Mouse (Mus musculus) adrenal gland, postnatal 25 days (tissue): Measurements from ENCODE around the gene Cpn1. TPM values are rescaled to one million over a fixed set of nuclear protein-coding genes. Genes with fewer than 3 reads are reported as not detected.

Source experiments
- DNase-seq: peaks from one replicate; pipeline ENCODE4 v3.0.0; 2021; ENCODE audit warnings: mixed read lengths
- long read RNA-seq: library from polyadenylated mRNA; stranded (forward); transcript quantifications from one replicate; pipeline ENCODE4 v2.0.0, GENCODE M21; 2021
- total RNA-seq: library from RNA; stranded (reverse); gene quantifications from 2 replicates; pipeline ENCODE4 v1.2.3, GENCODE M21; 2021

The Cpn1 gene
- 0.67 TPM in 1 of 2 replicates, not detected in the other for total RNA-seq
- long read RNA-seq, transcript Cpn1-201 (9 exons, 1,828 nt), result major isoform, 173 of 204 reads
- long read RNA-seq, partial matches to known transcripts, result 22 of 204 reads
- long read RNA-seq, other reads (novel, unspliced or antisense), result 9 of 204 reads

DNA sequence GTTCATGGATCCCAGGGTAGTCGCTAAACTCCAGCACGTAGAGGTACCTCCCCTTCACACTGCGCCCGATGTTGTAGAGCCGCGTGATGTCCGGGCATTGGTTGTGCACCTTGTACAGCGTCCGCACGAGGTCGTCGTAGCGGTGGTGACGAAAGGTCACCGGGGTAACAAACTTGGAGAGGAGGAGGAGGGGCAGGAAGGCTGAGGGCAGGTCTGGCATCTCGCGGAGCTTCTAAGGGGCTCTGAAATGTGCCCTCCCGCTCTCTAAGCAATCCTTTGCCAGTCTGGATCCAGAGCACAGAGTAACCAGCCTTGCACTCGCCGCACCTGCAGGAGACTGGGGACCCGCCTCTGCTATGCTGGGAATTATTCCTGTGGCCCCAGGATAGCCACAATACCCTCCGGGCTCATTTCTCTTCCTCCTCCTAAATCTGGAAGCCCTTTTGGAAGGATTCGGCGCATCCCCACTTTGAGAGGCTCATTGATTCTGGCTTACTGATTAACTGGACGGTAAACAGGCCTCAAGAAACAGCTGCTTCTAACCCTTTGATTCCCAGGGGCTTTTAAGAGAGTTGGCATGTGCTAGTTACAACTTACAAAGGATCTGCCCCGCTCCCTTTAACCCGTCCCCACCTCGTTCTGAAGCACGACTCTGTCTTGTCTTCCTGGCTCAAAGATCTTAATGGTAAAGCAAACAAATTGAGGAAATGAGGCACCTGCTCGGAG is at the start of gene Cpn1:
Gene Cpn1, minus strand, starts transcription at position 488 of the 726 bp plus-strand sequence.
- no peak for DNase-seq

- DNase-seq, result no peak
Measured at GRCm38 (mm10) chr19:44033396-44033795, 47.0 kb upstream of the Cpn1 start.

- no peak for DNase-seq
Measured at GRCm38 (mm10) chr19:44032046-44032744, 45.8 kb upstream of the Cpn1 start.

DNA sequence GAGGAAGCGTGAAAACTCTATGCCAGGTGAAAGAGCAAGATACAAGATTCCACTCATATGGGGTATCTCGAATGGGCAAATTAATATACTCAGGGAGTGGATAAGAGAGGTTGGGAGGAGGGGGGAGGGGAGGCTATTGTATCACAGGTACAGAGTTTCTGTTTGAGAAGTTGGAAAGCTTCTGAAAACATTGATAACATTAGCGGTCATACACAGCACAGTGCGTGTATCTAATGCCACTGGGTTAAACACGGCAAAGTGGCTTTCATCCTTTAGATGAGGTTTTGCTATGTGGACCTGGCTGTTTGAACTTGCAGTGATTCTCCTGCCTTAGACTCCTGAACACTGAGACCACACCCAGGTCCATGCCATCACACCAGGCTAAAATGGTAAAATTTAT is 43.7 kb upstream of the Cpn1 start:
- no peak for DNase-seq

- DNase-seq, result no peak
Measured at GRCm38 (mm10) chr19:44028972-44029371, 42.6 kb upstream of the Cpn1 start, which contains the start of gene Cyp2c23. TSS of gene Cyp2c23 (minus strand) at chr19:44029208.

- DNase-seq, result no peak
Measured at GRCm38 (mm10) chr19:44026956-44027530, 40.7 kb upstream of the Cpn1 start.

DNA sequence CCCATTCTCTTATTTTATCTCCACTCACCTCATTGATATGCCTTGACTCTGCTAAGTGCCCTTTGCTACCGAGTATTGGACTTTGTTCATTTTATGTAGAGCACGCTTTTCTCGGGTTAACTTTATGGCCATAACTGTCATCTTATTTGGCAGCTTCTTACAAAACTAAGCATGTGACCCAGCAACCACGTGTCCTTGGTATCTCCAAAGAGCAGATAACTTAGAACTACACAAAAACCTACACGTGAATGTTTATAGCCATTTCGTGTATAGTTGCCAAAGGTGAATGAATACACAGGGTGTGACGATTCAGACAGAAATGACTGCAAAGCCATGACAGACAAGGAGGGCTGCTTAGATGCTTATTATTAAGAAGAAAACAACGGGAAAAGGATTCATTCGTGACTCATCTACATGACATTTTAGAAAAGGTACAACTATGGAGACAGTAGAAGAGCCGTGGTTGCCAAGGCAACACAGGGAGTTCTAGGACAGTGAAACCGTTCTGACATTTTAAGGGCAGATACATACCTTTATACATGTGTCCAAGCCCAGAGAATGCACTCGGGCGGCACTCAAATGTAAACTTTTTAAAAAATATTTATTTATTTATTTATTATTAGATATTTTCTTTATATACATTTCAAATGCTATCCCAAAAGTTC is 38.7 kb upstream of the Cpn1 start:
- DNase-seq, result peak; percentile 28

DNA sequence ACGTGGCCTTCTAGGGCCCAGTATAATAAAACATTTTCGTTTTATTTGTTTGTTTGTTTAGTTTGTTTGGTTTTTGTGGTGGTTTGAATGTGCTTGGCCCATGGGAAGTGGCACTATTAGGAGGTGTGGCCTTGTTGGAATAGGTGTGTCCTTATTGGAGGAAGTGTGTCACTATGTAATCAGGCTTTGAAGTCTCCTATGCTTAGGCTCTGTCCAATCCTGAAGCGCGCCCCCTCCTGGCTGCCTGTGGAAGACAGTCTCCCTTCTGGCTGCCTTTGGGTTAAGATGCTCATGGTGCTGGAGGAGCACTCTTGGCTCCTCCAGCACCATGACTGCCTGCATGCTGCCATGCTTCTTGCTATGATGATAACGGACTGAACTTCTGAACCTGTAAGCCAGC is 36.7 kb upstream of the Cpn1 start:
- DNase-seq, result no peak

- DNase-seq, result peak; percentile 21
Measured at GRCm38 (mm10) chr19:44021502-44021901, 35.1 kb upstream of the Cpn1 start.

DNA sequence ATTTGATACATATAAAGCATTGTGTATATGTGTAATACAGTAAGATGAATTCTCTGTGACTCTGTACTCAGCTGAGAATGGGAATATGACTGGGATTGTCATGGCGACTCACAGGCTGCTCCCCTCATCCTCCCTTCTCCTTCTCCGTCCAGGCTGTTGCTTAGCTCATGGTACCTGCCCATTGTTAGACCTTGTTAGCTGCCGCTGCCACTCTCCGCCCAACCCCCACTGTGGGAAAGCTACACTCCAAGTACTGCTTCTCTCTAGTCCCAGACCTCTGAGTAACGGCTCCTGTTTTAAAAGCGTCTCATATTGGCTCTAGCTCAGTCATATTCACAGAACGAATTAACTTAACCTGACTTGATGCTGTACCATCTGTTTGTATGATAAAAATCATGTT is 33.4 kb upstream of the Cpn1 start:
- DNase-seq, result no peak

- no peak for DNase-seq
Measured at GRCm38 (mm10) chr19:44013862-44014261, 27.5 kb upstream of the Cpn1 start.

GRCm38 (mm10) chr19:44008784-44009183 is 22.4 kb upstream of the Cpn1 start:
- no peak for DNase-seq

DNA sequence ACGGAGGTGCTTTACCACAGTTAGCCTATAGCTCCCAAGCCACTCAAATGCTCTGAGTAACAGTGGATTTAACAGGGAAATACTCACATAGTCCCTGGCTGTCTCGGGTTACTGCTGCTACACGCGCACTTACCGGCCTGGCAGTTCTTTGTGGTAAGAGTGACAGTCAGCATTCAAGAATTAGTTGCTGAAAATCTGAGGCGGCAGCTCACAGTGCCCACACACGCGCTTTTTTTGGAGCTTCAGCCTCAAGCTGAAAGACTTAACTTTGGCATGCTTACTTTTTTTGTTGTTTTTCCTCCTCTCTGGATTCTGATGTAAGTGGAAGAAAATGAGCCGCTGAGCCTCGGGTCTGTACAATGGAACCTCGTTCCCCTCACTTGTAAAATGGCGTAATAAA is 20.8 kb upstream of the Cpn1 start:
- no peak for DNase-seq

GRCm38 (mm10) chr19:44005025-44005424 is 18.7 kb upstream of the Cpn1 start:
- DNase-seq, result no peak

DNA sequence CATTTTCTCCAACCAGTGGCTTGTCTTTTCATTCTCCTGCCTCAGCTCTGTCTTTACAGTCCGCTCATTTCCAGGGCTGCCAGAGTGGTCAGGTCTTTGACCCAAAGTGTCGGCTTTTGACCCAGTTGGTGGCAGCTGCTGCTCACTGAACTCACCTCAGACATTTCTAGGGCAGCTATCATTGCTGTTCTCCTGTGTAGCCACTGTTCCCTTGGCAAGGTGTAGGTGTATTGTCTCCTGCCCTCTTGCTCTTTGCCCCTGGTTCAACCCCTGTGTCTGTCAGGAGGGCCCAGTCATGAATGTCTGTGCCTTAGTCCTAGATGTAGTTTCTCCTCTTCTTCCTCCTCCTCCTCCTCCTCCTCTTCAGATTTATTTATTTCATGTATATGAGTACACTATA is 17.9 kb upstream of the Cpn1 start:
- DNase-seq, result no peak

GRCm38 (mm10) chr19:44000720-44001119 is 14.4 kb upstream of the Cpn1 start:
- DNase-seq, result no peak

- no peak for DNase-seq
Measured at GRCm38 (mm10) chr19:44000061-44000460, 13.7 kb upstream of the Cpn1 start.

DNA sequence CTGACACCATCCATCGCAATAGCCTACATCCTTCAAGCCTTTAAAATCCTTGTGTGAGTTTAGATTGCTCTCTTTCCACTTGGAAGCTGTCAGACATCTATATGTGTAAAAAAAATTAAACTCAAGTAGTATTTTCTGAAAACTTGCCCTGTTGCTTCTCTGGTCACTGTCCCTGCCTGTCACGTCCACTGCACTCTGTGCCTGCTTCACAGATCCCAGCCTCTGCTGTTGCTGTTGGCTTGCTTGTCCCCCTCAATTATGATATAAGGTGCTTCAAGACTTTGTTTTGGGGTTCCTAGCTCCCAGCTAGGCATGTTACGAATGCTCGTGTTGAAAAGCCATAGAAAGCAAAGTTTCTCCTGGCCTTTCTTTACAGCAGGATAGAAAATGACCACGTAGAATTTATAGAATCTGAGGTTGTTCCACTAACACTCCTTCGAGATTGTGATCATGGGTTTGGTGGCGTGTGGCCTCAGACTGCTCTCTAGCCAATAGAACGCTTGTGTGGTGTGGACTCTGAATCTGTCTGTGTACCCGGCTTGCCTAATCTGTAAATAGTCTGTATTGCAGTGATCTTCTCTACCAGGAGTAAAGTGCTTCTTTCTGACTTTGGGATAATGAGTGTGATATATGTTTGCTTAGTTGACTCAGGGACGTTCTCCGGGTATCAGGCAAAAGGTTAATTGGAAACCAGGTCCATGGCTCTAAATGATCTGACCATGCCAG is 12.6 kb upstream of the Cpn1 start:
- DNase-seq, result no peak

DNA sequence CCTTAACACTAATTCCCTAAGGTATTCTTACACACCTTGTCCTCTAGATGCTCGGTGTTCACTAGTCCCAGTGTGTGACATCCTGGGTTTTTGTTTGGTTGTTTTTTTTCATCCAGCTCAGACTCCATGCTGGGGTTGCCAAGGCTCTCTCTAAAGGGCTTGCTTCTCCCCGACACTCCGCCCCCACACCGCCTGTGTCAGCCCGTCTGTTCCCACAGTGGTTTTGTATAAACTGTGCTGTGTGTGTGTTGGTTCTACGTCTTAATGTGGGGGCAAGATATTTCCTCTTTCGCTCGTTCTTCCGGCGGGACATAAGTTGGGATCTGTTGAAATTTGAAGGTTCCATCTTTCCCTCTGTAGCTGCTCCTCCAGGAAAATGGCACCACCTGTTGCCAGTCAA is 11.7 kb upstream of the Cpn1 start:
- DNase-seq, result no peak

DNA sequence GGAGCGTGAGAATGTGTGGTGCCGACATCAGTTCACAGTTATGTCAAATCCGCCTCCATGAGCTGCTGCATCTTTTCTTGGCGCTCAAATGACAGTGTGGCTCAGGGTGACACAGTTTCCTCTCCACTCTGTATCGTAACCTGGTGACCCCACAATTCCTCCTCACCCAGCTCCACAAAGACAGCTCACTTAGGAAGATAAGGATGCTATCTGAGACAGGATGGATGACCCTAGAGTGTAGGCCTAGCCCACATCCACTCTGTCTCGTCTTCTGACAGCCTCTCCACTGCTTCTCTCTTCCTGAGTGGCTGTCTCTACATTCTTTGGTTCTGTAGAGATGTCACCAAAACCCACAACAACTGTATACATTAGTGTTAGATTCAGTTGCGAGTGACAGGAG is 9.1 kb upstream of the Cpn1 start:
- no peak for DNase-seq

GRCm38 (mm10) chr19:43992464-43992863 is 6.1 kb upstream of the Cpn1 start:
- no peak for DNase-seq

- DNase-seq, result no peak
Measured at GRCm38 (mm10) chr19:43990362-43990761, 4.0 kb upstream of the Cpn1 start.
